Mouse (Mus musculus) limb, embryonic 15.5 days (tissue): Measurements from ENCODE around the gene Dusp27. TPM values are rescaled to one million over a fixed set of nuclear protein-coding genes. Genes with fewer than 3 reads are reported as not detected.

Experiments
- ATAC-seq: fragments of 200-750 bp; cut with Nextera tagmentation; 2 replicates; pipeline ENCODE4 v1.8.0; 2017; ENCODE audit warnings: low read depth, moderate TSS enrichment; ENCODE audit not compliant: insufficient number of reproducible peaks, low FRiP score, low TSS enrichment
- H3K27ac ChIP-seq: fragments of 300-500 bp; sonication (generic); 2 replicates; pipeline ENCODE4 v1.5.1; 2015; ENCODE audit warnings: moderate library complexity, mild to moderate bottlenecking, inconsistent platforms
- H3K27me3 ChIP-seq: fragments of 300-500 bp; sonication (generic); 2 replicates; pipeline ENCODE4 v1.6.1; 2015; ENCODE audit warnings: inconsistent platforms
- H3K36me3 ChIP-seq: fragments of 300-500 bp; sonication (generic); 2 replicates; pipeline ENCODE4 v1.6.1; 2015; ENCODE audit warnings: inconsistent platforms
- H3K4me1 ChIP-seq: fragments of 300-500 bp; sonication (generic); 2 replicates; pipeline ENCODE4 v1.6.1; 2015; ENCODE audit warnings: inconsistent platforms
- H3K4me2 ChIP-seq: fragments of 300-500 bp; sonication (generic); 2 replicates; pipeline ENCODE4 v1.6.1; 2015; ENCODE audit warnings: mild to moderate bottlenecking, inconsistent platforms
- H3K4me3 ChIP-seq: fragments of 300-500 bp; sonication (generic); 2 replicates; pipeline ENCODE4 v1.5.1; 2015; ENCODE audit warnings: mild to moderate bottlenecking, inconsistent platforms
- H3K9ac ChIP-seq: fragments of 300-500 bp; sonication (generic); 2 replicates; pipeline ENCODE4 v1.6.1; 2015; ENCODE audit warnings: inconsistent platforms
- H3K9me3 ChIP-seq: fragments of 300-500 bp; sonication (generic); 2 replicates; pipeline ENCODE4 v1.6.1; 2016; ENCODE audit warnings: inconsistent platforms
- WGBS: fragments of 180-500 bp; shearing (Covaris S2); methylation state at CpG from one replicate; pipeline ENCODE4 v1.1.7; 2015; 5-methylcytosine and 5-hydroxymethylcytosine counted together
- polyA plus RNA-seq: library from polyadenylated mRNA; unstranded; fragments of >200 nt; fragmentation: Nextera tagmentation; extraction: Ambion mirVana; gene quantifications from 2 replicates; pipeline ENCODE4 v1.2.1, GENCODE M21; 2015

Dusp27 gene
- polyA plus RNA-seq, 1 experiment from 2014 or later = 6.0 TPM

DNA sequence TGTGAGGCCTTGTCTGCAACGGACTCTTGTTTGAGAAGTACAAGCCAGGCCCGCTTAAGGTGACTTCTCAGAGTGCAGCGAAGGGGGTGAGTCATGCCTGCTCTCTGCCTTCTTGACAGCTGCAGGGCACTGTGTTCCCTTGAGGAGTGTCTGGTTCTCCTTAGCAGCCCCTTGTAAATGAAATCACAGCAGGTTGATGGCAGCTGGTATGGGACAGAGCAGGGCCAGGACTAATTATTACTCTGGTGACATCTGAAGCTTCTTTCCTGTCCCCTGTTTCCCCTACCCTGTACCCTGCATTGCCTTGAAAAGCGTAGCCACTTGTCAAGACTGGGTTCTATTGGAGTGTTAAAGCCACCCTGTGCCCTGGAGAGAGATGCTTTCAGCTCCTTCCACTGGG, 38.0 kb downstream of the Dusp27 start:
- Histone ChIP-seq H3K4me3 (no peak overlapping the region), H3K27ac (no peak overlapping the region), H3K4me2 (no peak overlapping the region), H3K36me3 (no peaks in the 10 kb centered on the region), H3K4me1 (no peaks in the 10 kb centered on the region), H3K9ac (no peak overlapping the region), H3K27me3 (no peaks in the 10 kb centered on the region), H3K9me3 (no peaks in the 10 kb centered on the region)
- WGBS = 28% methylated on average over 4 of the region's 4 CpGs
- peak; percentile 63; the same call in 1 of the 2 replicates for ATAC-seq

DNA sequence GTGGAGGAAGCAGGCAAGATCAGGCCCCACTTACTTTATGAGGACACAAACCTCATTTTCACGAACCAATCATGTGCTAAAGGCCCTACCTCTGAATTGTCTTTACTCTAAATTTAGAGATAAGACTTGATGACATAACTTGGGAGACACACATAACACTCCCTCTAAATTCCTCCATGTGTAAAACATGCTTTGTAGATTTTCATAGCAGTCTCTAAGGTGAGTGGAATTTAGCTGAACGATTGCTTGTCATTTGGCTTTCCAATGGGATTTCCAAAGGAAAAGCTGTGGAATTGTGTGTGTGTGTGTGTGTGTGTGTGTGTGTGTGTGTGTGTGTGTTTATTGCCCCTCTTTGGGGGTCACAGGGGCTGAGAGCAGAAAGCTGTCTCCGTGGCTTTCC, 38.4 kb downstream of the Dusp27 start:
- H3K9me3 ChIP-seq = no peaks in the 10 kb centered on the region
- no peak overlapping the region for H3K4me3 ChIP-seq
- 39% methylated on average over 3 of the region's 3 CpGs for WGBS
- no peak for ATAC-seq
- no peaks in the 10 kb centered on the region for H3K27me3 ChIP-seq
- no peak overlapping the region for H3K27ac ChIP-seq
- no peak overlapping the region for H3K4me2 ChIP-seq
- no peaks in the 10 kb centered on the region for H3K4me1 ChIP-seq
- H3K9ac ChIP-seq = no peak overlapping the region
- H3K36me3 ChIP-seq = no peaks in the 10 kb centered on the region

GRCm38 (mm10) chr1:166088446-166089170, 39.1 kb downstream of the Dusp27 start:
- WGBS = 52% methylated on average over 19 of the region's 19 CpGs
- H3K27me3 ChIP-seq = no peaks in the 10 kb centered on the region
- H3K4me2 ChIP-seq = no peak overlapping the region
- no peaks in the 10 kb centered on the region for H3K4me1 ChIP-seq
- no peak overlapping the region for H3K9ac ChIP-seq
- no peak overlapping the region for H3K4me3 ChIP-seq
- no peak overlapping the region for H3K27ac ChIP-seq
- no peaks in the 10 kb centered on the region for H3K9me3 ChIP-seq
- no peak for ATAC-seq
- H3K36me3 ChIP-seq = no peaks in the 10 kb centered on the region

- no peaks in the 10 kb centered on the region for H3K9me3 ChIP-seq
- no peaks in the 10 kb centered on the region for H3K27me3 ChIP-seq
- no peak overlapping the region for H3K27ac ChIP-seq
- H3K4me1 ChIP-seq = no peaks in the 10 kb centered on the region
- 54% methylated on average over 6 of the region's 6 CpGs for WGBS
- no peak overlapping the region for H3K4me2 ChIP-seq
- H3K36me3 ChIP-seq = no peaks in the 10 kb centered on the region
- ATAC-seq = no peak
- H3K4me3 ChIP-seq = no peak overlapping the region
- no peak overlapping the region for H3K9ac ChIP-seq
Observed at GRCm38 (mm10) chr1:166077052-166077735, 50.5 kb downstream of the Dusp27 start.

DNA sequence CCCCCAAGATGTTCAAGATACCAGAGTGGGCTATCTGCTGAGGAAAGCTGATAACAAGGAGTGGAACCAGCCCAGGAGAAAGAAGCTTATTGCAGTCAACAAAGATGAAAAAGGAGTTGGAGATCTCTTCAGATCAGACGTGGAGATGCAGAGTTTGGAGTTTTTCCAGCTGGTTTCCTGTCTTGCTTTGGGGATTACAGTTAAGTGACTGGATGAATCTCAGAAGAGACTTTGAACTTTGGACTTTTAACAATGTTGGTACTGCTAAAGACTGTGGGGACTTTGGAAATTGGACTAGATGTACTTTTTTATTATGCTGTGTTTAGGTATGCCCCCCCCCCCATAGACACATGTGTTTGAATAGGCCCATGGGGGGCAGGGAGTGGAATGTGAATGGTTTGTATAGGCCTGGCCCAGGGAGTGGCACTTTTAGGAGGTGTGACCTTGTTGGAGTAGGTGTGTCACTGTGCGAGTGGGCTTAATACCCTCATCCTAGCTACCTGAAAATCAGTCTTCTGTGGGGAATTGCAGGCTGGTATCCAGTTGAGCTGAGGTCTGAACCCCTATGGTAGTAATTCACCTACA, 59.8 kb downstream of the Dusp27 start:
- 71% methylated on average over 2 of the region's 2 CpGs for WGBS
- Histone ChIP-seq H3K36me3 (no peaks in the 10 kb centered on the region), H3K4me2 (no peak overlapping the region), H3K27me3 (no peaks in the 10 kb centered on the region), H3K27ac (no peak overlapping the region), H3K4me3 (no peak overlapping the region), H3K9me3 (no peaks in the 10 kb centered on the region), H3K9ac (no peak overlapping the region), H3K4me1 (no peaks in the 10 kb centered on the region)
- ATAC-seq = no peak

DNA sequence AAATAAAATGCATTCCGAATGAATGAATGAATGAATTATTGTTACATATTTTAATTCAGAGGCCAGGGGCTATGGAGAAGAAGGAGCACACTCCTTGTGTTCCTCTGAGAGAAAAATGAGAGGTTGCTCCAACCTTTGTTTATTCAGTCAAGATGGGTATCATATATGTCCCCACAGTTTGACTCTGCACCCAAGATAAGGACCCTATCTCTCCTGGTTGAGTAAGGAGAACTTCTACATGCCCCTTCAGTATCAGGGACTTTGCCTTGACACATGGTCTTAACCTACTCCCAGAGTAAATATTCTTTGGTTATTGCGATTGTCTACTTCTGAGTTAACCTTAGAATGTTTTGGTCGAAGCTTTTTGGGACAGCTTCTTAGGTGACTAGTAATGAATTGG, 63.9 kb downstream of the Dusp27 start:
- Histone ChIP-seq H3K27me3 (no peaks in the 10 kb centered on the region), H3K4me2 (no peak overlapping the region), H3K4me3 (no peak overlapping the region), H3K27ac (no peak overlapping the region), H3K9ac (no peak overlapping the region), H3K36me3 (no peaks in the 10 kb centered on the region), H3K4me1 (no peaks in the 10 kb centered on the region), H3K9me3 (no peaks in the 10 kb centered on the region)
- WGBS = 95% methylated on average over 3 of the region's 3 CpGs
- ATAC-seq = no peak

GRCm38 (mm10) chr1:166061532-166061931, 66.2 kb downstream of the Dusp27 start:
- H3K36me3 ChIP-seq = no peaks in the 10 kb centered on the region
- no peak overlapping the region for H3K27ac ChIP-seq
- no peak overlapping the region for H3K4me2 ChIP-seq
- H3K4me1 ChIP-seq = no peaks in the 10 kb centered on the region
- 30% methylated on average over 3 of the region's 3 CpGs for WGBS
- H3K9ac ChIP-seq = no peak overlapping the region
- no peak overlapping the region for H3K4me3 ChIP-seq
- ATAC-seq = no peak
- no peaks in the 10 kb centered on the region for H3K27me3 ChIP-seq
- H3K9me3 ChIP-seq = no peaks in the 10 kb centered on the region

DNA sequence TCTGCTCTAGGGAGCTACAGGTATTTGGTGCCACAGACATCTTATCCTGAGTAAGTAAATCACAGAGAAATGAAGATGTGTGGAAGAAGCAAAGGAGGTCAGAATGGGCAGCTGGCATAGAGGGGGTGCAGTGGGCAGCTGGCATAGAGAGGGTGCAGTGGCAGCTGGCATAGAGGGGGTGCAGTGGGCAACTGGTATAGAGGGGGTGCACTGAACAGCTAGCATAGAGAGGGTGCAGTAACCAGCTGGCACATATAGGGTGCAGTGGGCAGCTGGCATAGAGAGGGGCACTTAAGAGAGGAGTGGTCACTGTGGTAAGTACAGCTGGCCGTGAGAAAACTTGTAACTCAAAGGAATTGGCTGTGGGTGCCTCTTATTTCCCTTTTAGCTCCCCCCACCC, 67.3 kb downstream of the Dusp27 start:
- Histone ChIP-seq H3K9me3 (no peaks in the 10 kb centered on the region), H3K4me3 (no peak overlapping the region), H3K36me3 (no peaks in the 10 kb centered on the region), H3K4me2 (no peak overlapping the region), H3K4me1 (0 out of 2 replicates have a peak, but pooled peaks cover 7% of the 10 kb centered on the region), H3K27ac (no peak overlapping the region), H3K27me3 (peaks cover 5% of the 10 kb centered on the region; the same call in 1 of the 2 replicates), H3K9ac (no peak overlapping the region)
- WGBS = 73% methylated on average over 1 of the region's 1 CpGs
- no peak for ATAC-seq

DNA sequence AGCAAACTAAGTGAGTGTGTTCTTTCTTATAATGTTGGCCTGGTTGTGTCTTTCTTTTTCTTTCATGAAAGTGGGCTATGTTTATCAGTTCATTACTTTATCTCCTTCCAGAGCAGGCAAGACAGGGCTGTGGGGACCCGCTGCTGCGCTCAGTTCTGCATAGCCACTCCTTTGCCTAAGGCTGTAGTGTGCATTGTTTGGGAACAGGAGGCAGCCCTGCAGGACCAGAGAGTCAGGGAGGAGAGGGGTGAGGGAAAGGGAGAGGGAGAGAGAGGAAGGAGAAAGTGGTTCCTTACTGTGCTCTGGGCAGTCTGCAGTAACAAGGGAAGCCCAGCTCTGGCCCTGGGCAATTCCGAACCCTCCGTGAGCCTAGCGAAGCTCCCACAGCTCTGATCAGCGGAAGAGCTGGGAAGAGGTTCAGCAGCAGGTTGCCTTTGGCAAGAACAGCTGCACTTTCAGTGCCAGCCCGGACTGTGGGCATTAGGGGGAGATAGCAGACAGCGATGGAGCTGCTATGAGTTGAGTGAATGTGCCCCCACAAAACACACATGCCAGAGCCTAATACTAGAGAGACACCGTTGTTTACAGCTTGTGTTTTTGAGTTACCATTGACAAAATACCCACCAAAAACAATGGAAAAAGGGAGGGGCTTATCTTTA, 71.5 kb downstream of the Dusp27 start:
- Histone ChIP-seq H3K4me3 (no peak overlapping the region), H3K27ac (no peak overlapping the region), H3K27me3 (peaks cover 11% of the 10 kb centered on the region; the same call in 1 of the 2 replicates), H3K4me2 (no peak overlapping the region), H3K9ac (no peak overlapping the region), H3K9me3 (no peaks in the 10 kb centered on the region), H3K36me3 (no peaks in the 10 kb centered on the region), H3K4me1 (0 out of 2 replicates have a peak, but pooled peaks cover 7% of the 10 kb centered on the region)
- 37% methylated on average over 9 of the region's 9 CpGs for WGBS
- ATAC-seq = no peak

DNA sequence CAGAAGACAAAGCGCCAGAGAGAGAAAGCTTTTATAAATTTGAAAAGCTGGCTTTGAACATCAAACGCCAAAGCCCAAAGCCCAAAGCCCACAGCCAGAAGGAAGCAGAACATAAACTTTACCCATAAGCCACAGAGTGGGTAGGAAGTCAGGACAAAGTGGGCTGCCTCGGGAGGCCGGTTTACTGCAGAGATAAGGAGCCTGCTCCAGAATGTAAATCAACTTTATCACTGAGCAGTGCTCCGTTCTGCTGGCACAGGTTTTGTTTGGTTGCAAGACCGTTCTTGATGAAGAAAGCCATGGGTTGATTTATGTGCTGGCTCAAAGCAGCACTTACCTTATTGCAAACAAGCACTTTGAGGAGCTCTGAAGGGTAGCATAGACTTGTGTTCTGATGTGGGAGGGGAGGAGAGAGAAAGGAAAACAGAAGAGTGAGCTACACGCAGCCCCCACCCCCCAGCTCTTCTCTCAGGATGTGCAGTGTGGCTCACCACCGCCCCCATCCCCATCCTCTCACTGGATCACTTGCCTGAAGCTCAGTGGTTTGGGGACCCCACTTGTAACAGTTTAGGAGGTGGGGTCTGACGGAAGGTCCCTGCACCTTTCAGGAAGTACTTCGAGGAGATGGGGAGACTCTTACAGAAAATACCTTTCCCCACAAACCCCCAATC, 74.3 kb downstream of the Dusp27 start:
- 30% methylated on average over 10 of the region's 10 CpGs for WGBS
- Histone ChIP-seq H3K4me3 (no peak overlapping the region), H3K4me1 (peaks cover 19% of the 10 kb centered on the region), H3K36me3 (no peaks in the 10 kb centered on the region), H3K27me3 (peaks cover 11% of the 10 kb centered on the region; the same call in 1 of the 2 replicates), H3K27ac (no peak overlapping the region), H3K4me2 (no peak overlapping the region), H3K9ac (no peak overlapping the region), H3K9me3 (no peaks in the 10 kb centered on the region)
- ATAC-seq = no peak

DNA sequence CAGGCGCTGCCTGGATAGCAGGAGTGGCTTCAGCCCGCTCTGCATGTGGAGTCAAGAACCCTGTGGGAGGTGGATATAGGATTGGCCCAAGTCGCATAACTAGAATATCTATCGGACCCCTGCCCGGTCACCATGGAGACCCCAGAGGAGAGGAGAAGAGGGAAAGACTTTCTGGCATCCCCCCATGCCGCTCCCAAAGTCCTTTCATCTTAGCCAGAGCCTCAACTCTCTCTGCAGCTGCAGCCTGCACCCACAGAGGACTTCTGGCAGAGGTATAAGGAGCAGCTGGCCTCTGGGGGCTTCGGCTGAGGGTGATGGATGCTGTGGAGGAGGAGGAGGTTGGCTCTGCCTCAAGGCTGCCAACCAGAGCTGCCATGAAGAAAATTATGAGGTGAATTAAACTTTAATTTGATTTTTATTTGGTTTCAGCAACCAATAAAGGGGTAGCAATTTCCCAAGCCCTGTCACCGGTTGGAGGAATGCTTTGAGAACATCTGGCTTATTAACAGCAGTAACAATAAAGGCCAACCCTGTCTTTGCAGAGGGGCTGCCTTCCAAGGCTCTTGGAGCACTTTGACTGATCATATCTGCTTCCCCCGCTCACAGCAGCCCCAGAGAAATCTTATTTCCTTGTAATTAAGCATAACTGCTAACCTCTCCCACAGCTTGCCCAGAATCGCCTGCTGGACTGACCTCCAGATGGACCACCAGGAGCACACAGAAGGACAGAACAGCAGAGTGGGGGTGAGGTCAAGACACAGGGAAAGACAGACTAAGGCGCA, 78.5 kb downstream of the Dusp27 start:
- Histone ChIP-seq H3K27ac (peak overlapping the region; percentile 59), H3K4me2 (peak overlapping the region; percentile 88)

More for the DNA sequence above, 78.5 kb downstream of the Dusp27 start:
- Histone ChIP-seq H3K4me1 (peaks cover 39% of the 10 kb centered on the region), H3K9me3 (no peaks in the 10 kb centered on the region), H3K4me3 (peak overlapping the region; percentile 41), H3K36me3 (no peaks in the 10 kb centered on the region), H3K27me3 (peaks cover 15% of the 10 kb centered on the region), H3K9ac (no peak overlapping the region)
- peak; percentile 46 for ATAC-seq
- 5% methylated on average over 11 of the region's 11 CpGs for WGBS
